Mouse (Mus musculus) lung, postnatal 36 days (tissue): Measurements from ENCODE around the gene Tnfrsf13b.

Source experiments
- DNase-seq: peaks from one replicate; pipeline ENCODE4 v3.0.0; 2022; ENCODE audit warnings: mixed read lengths

The Tnfrsf13b gene

GRCm38 (mm10) chr11:61126606-61127355 lies at the start of gene Tnfrsf13b:
Gene Tnfrsf13b (plus strand): TSS chr11:61126755.
- DNase-seq = no peak

GRCm38 (mm10) chr11:61081624-61082023 lies 44.9 kb upstream of the Tnfrsf13b start:
- DNase-seq = no peak

GRCm38 (mm10) chr11:61090195-61090594 lies 36.4 kb upstream of the Tnfrsf13b start:
- DNase-seq = no peak

GRCm38 (mm10) chr11:61091192-61091591 lies 35.4 kb upstream of the Tnfrsf13b start:
- no peak for DNase-seq

GRCm38 (mm10) chr11:61091642-61092262 lies 34.8 kb upstream of the Tnfrsf13b start:
- DNase-seq = peak; percentile 90

GRCm38 (mm10) chr11:61098046-61098445 lies 28.5 kb upstream of the Tnfrsf13b start:
- DNase-seq = no peak

GRCm38 (mm10) chr11:61102397-61103339 lies 23.9 kb upstream of the Tnfrsf13b start:
- no peak for DNase-seq

- DNase-seq = peak; percentile 94
Measured at GRCm38 (mm10) chr11:61104241-61104901, 22.2 kb upstream of the Tnfrsf13b start.

- peak; percentile 36 for DNase-seq
Measured at GRCm38 (mm10) chr11:61108911-61109361, 17.6 kb upstream of the Tnfrsf13b start.

- no peak for DNase-seq
Measured at GRCm38 (mm10) chr11:61109707-61110106, 16.8 kb upstream of the Tnfrsf13b start.

GRCm38 (mm10) chr11:61110113-61110512 lies 16.4 kb upstream of the Tnfrsf13b start:
- DNase-seq = no peak

GRCm38 (mm10) chr11:61110928-61111327 lies 15.6 kb upstream of the Tnfrsf13b start:
- DNase-seq = no peak

- no peak for DNase-seq
Measured at GRCm38 (mm10) chr11:61111472-61111871, 15.1 kb upstream of the Tnfrsf13b start.

GRCm38 (mm10) chr11:61112323-61112995 lies 14.1 kb upstream of the Tnfrsf13b start:
- peak; percentile 18 for DNase-seq

GRCm38 (mm10) chr11:61116226-61116625 lies 10.3 kb upstream of the Tnfrsf13b start:
- peak; percentile 55 for DNase-seq

- no peak for DNase-seq
Measured at GRCm38 (mm10) chr11:61119996-61120583, 6.5 kb upstream of the Tnfrsf13b start.

- no peak for DNase-seq
Measured at GRCm38 (mm10) chr11:61122283-61122768, 4.2 kb upstream of the Tnfrsf13b start.

GRCm38 (mm10) chr11:61122769-61123288 lies 3.7 kb upstream of the Tnfrsf13b start:
- peak; percentile 20 for DNase-seq

GRCm38 (mm10) chr11:61123886-61124285 lies 2.7 kb upstream of the Tnfrsf13b start:
- DNase-seq = no peak

GRCm38 (mm10) chr11:61125970-61126369 lies 585 bp upstream of the Tnfrsf13b start:
- no peak for DNase-seq

GRCm38 (mm10) chr11:61127421-61128055 lies 983 bp downstream of the Tnfrsf13b start:
- no peak for DNase-seq
